Mouse (Mus musculus) CH12.LX (cell line): Measurements from ENCODE around the gene Pde4b. TPM values are rescaled to one million over a fixed set of nuclear protein-coding genes. Genes with fewer than 3 reads are reported as not detected.

Experiments
- DNase-seq: peaks from one replicate; pipeline ENCODE4 v3.0.0-alpha.2; 2013; ENCODE audit errors: extremely low read depth
- H3K27ac ChIP-seq: 2 replicates; pipeline ENCODE4 v1.5.1; 2012; ENCODE audit warnings: low read depth, mild to moderate bottlenecking, control low read depth, moderate library complexity; ENCODE audit not compliant: insufficient read depth
- H3K27me3 ChIP-seq: replicated peaks from 2 replicates; pipeline ENCODE3; 2012; ENCODE audit warnings: inconsistent platforms
- H3K36me3 ChIP-seq, 2 experiments: replicated peaks in 1 of 2; 2 replicates each; pipeline versions ENCODE3 to v1.6.1; 2012; ENCODE audit warnings: inconsistent platforms in 1 of 2, low read length in 1 of 2, mild to moderate bottlenecking in 1 of 2, mixed read lengths in 1 of 2, moderate library complexity in 1 of 2; ENCODE audit not compliant: control insufficient read depth in 1 of 2, insufficient read depth in 1 of 2
- H3K4me1 ChIP-seq, 2 experiments: 2 replicates each; pipeline ENCODE4 v1.6.1; 2012; ENCODE audit warnings: inconsistent platforms in 1 of 2, moderate library complexity in 1 of 2; ENCODE audit not compliant: insufficient read depth in 2 of 2, control insufficient read depth in 1 of 2
- H3K4me2 ChIP-seq: 2 replicates; pipeline ENCODE4 v1.6.1; 2012; ENCODE audit warnings: low read depth, mild to moderate bottlenecking, control low read depth; ENCODE audit not compliant: poor library complexity, insufficient read depth, severe bottlenecking
- H3K4me3 ChIP-seq, 3 experiments: fragments of 150-350 bp in 1 of 3; sonication (generic) in 1 of 3; replicated peaks in 1 of 3; 2 replicates each; pipeline versions ENCODE3 to v1.5.1; 2011 to 2012; ENCODE audit warnings: low read depth in 2 of 3, low read length in 2 of 3, mild to moderate bottlenecking in 2 of 3, moderate library complexity in 2 of 3, control low read depth in 1 of 3, improper control_type of control experiment in 1 of 3, inconsistent platforms in 1 of 3, mixed read lengths in 1 of 3; ENCODE audit not compliant: poor library complexity in 1 of 3
- H3K79me2 ChIP-seq: replicated peaks from 2 replicates; pipeline ENCODE4 v1.6.1; 2012; ENCODE audit warnings: mild to moderate bottlenecking, moderate library complexity; ENCODE audit not compliant: control insufficient read depth, poor library complexity, insufficient read depth, severe bottlenecking; ENCODE audit errors: extremely low read depth
- H3K9ac ChIP-seq: 2 replicates; pipeline ENCODE4 v1.6.1; 2012; ENCODE audit warnings: low read depth, mild to moderate bottlenecking, control low read depth, moderate library complexity; ENCODE audit not compliant: insufficient read depth
- H3K9me3 ChIP-seq: replicated peaks from 2 replicates; pipeline ENCODE3; 2012; ENCODE audit warnings: low read length, inconsistent platforms, mixed read lengths
- CHD1 ChIP-seq: IDR thresholded peaks from 2 replicates; pipeline ENCODE4 v1.6.1; 2012; ENCODE audit warnings: low read depth, low read length, improper control_type of control experiment, inconsistent platforms
- CHD2 ChIP-seq: IDR thresholded peaks from 2 replicates; pipeline ENCODE4 v1.6.1; 2011; ENCODE audit warnings: low read length, improper control_type of control experiment
- CTCF ChIP-seq, 2 experiments: IDR thresholded peaks in 1 of 2; conservative IDR thresholded peaks in 1 of 2; 2 replicates each; pipeline ENCODE4 v1.5.1; 2011 to 2012; ENCODE audit warnings: low read depth in 2 of 2, low read length in 2 of 2, improper control_type of control experiment in 1 of 2, inconsistent platforms in 1 of 2, mild to moderate bottlenecking in 1 of 2, moderate library complexity in 1 of 2
- E2F4 ChIP-seq: IDR thresholded peaks from 2 replicates; pipeline ENCODE4 v1.6.1; 2011; ENCODE audit warnings: low read depth, low read length, improper control_type of control experiment; ENCODE audit not compliant: insufficient replicate concordance
- GABPA ChIP-seq: IDR thresholded peaks from 2 replicates; pipeline ENCODE4 v1.6.1; 2012; ENCODE audit warnings: low read depth, low read length, improper control_type of control experiment, inconsistent platforms; ENCODE audit not compliant: insufficient replicate concordance
- HCFC1 ChIP-seq: IDR thresholded peaks from 2 replicates; pipeline ENCODE4 v1.6.1; 2012; ENCODE audit warnings: low read depth, mild to moderate bottlenecking, inconsistent platforms, low read length, improper control_type of control experiment
- IRF4 ChIP-seq: IDR thresholded peaks from 2 replicates; pipeline ENCODE4 v1.6.1; 2014; ENCODE audit warnings: low read depth, mild to moderate bottlenecking, inconsistent platforms, low read length, improper control_type of control experiment
- JUN ChIP-seq: IDR thresholded peaks from 2 replicates; pipeline ENCODE4 v1.6.1; 2011; ENCODE audit warnings: low read depth, mild to moderate bottlenecking, low read length, improper control_type of control experiment, moderate library complexity; ENCODE audit not compliant: insufficient read depth
- JUND ChIP-seq: conservative IDR thresholded peaks from 2 replicates; pipeline ENCODE4 v1.6.1; 2011; ENCODE audit warnings: low read depth, low read length, improper control_type of control experiment
- KAT2A ChIP-seq: IDR thresholded peaks from 2 replicates; pipeline ENCODE4 v1.6.1; 2012; ENCODE audit warnings: low read length, improper control_type of control experiment, inconsistent platforms; ENCODE audit not compliant: insufficient replicate concordance
- MAFK ChIP-seq: IDR thresholded peaks from 2 replicates; pipeline ENCODE4 v1.6.1; 2011; ENCODE audit warnings: low read length, improper control_type of control experiment; ENCODE audit not compliant: insufficient replicate concordance
- MAX ChIP-seq: IDR thresholded peaks from 2 replicates; pipeline ENCODE4 v1.6.1; 2011; ENCODE audit warnings: low read length, improper control_type of control experiment
- MAZ ChIP-seq: IDR thresholded peaks from 2 replicates; pipeline ENCODE4 v1.6.1; 2012; ENCODE audit warnings: low read depth, mild to moderate bottlenecking, inconsistent platforms, low read length, improper control_type of control experiment, moderate library complexity
- MEF2A ChIP-seq: IDR thresholded peaks from 2 replicates; pipeline ENCODE4 v1.6.1; 2014; ENCODE audit warnings: low read depth, mild to moderate bottlenecking, inconsistent platforms, low read length, improper control_type of control experiment, borderline replicate concordance
- MXI1 ChIP-seq: IDR thresholded peaks from 2 replicates; pipeline ENCODE4 v1.6.1; 2011; ENCODE audit warnings: mild to moderate bottlenecking, low read depth, low read length, improper control_type of control experiment
- MYC ChIP-seq: IDR thresholded peaks from 2 replicates; pipeline ENCODE4 v1.6.1; 2011; ENCODE audit warnings: low read depth, mild to moderate bottlenecking, improper control_type of control experiment, low read length
- PAX5 ChIP-seq: IDR thresholded peaks from 2 replicates; pipeline ENCODE4 v1.6.1; 2012; ENCODE audit warnings: low read length, inconsistent platforms, mixed read lengths
- RAD21 ChIP-seq: IDR thresholded peaks from 2 replicates; pipeline ENCODE4 v1.6.1; 2011; ENCODE audit warnings: low read depth, mild to moderate bottlenecking, low read length, improper control_type of control experiment, moderate library complexity
- TCF12 ChIP-seq: IDR thresholded peaks from 2 replicates; pipeline ENCODE4 v1.6.1; 2014; ENCODE audit warnings: low read depth, mild to moderate bottlenecking, inconsistent platforms, low read length, improper control_type of control experiment
- UBTF ChIP-seq: IDR thresholded peaks from 2 replicates; pipeline ENCODE4 v1.6.1; 2012; ENCODE audit warnings: low read depth, mild to moderate bottlenecking, inconsistent platforms, low read length, improper control_type of control experiment, moderate library complexity
- USF1 ChIP-seq: IDR thresholded peaks from 2 replicates; pipeline ENCODE4 v1.6.1; 2014; ENCODE audit warnings: low read depth, mild to moderate bottlenecking, inconsistent platforms, low read length, improper control_type of control experiment
- USF2 ChIP-seq: conservative IDR thresholded peaks from 2 replicates; pipeline ENCODE4 v1.6.1; 2011; ENCODE audit warnings: low read depth, low read length, improper control_type of control experiment
- ZMIZ1 ChIP-seq: IDR thresholded peaks from 2 replicates; pipeline ENCODE4 v1.6.1; 2012; ENCODE audit warnings: low read depth, mild to moderate bottlenecking, inconsistent platforms, low read length, improper control_type of control experiment
- ZNF384 ChIP-seq: IDR thresholded peaks from 2 replicates; pipeline ENCODE4 v1.6.1; 2012; ENCODE audit warnings: low read depth, low read length, improper control_type of control experiment, inconsistent platforms
- dilution Hi-C: fragments of 300-500 bp; cut with MboI; formaldehyde crosslinking; loops from 2 replicates; pipeline ENCODE4 v1.14.3; 2020; ENCODE audit warnings: low sequenced_read_pairs; ENCODE audit not compliant: extremely low pct_unique_long_range_greater_than_20kb, extremely low pct_ligation_motif_present
- in situ Hi-C: fragments of 300-500 bp; cut with MboI; formaldehyde crosslinking; loops from 3 replicates; pipeline ENCODE4 v1.14.3; 2019; ENCODE audit warnings: low sequenced_read_pairs, low pct_ligation_motif_present, low pct_unique_long_range_greater_than_20kb, mixed read lengths
- polyA plus RNA-seq: library from polyadenylated mRNA; unstranded; fragments of >175 nt; gene quantifications from 2 replicates; pipeline ENCODE4 v1.2.1, GENCODE M21; 2012; ENCODE audit warnings: low read depth; ENCODE audit not compliant: insufficient read length
- total RNA-seq, 2 experiments: library from RNA; depleted of rRNA; stranded (reverse); fragments of 300-350 nt in 1 of 2; fragments of >200 nt in 1 of 2; gene quantifications; 2 replicates each; pipeline ENCODE4 v1.2.3; 2012 to 2014

The Pde4b gene
- total and polyA plus RNA-seq, 3 experiments, result 9.6 to 24.2 (median 21.8) TPM

GRCm38 (mm10) chr4:102567676-102568254 lies 480.4 kb downstream of the Pde4b start:
- Histone ChIP-seq H3K36me3 (no peaks in the 10 kb centered on the region), H3K4me3 (no peak overlapping the region), H3K79me2 (peaks cover 20% of the 10 kb centered on the region), H3K9ac (no peak overlapping the region), H3K27me3 (no peaks in the 10 kb centered on the region), H3K9me3 (no peaks in the 10 kb centered on the region), H3K4me1 (peaks cover 6 to 52% of the 10 kb centered on the region in 2 experiments; a peak in 3 of 4 replicates), H3K4me2 (no peak overlapping the region), H3K27ac (no peak overlapping the region)
- in situ Hi-C loops, result no loop called here
- no peak for TF ChIP-seq PAX5
- no peak for TF ChIP-seq RAD21
- TF ChIP-seq E2F4, result no peak
- no peak for TF ChIP-seq MAZ
- TF ChIP-seq UBTF, result no peak
- no peak for TF ChIP-seq IRF4
- no peak for TF ChIP-seq JUN
- TF ChIP-seq KAT2A, result no peak
- no peak for TF ChIP-seq MXI1
- no peak for TF ChIP-seq MAFK
- DNase-seq, result no peak
- dilution Hi-C loops, result no loop called here

- no peaks in the 10 kb centered on the region for H3K27me3 ChIP-seq
- H3K4me1 ChIP-seq, result peaks cover 6 to 52% of the 10 kb centered on the region in 2 experiments; a peak in 3 of 4 replicates
- H3K27ac ChIP-seq, result no peak overlapping the region
- dilution Hi-C loops, result no loop called here
- peak overlapping the region; percentile 62 for H3K4me2 ChIP-seq
- in situ Hi-C loops, result no loop called here
- no peaks in the 10 kb centered on the region for H3K9me3 ChIP-seq
- no peaks in the 10 kb centered on the region for H3K36me3 ChIP-seq
- no peak for DNase-seq
- H3K4me3 ChIP-seq, result peak overlapping the region in 1 of 3 experiments; percentile 4
- peaks cover 28% of the 10 kb centered on the region for H3K79me2 ChIP-seq
- H3K9ac ChIP-seq, result peak overlapping the region; percentile 28; the same call in 1 of the 2 replicates
- TF ChIP-seq MEF2A (no peak; the same call in 1 of the 2 replicates), ZMIZ1 (no peak), TCF12 (no peak), CTCF (conservative IDR thresholded peaks at IDR 0.05 in 1 of 2, IDR thresholded peaks at IDR 0.05 in 1 of 2; ENCODE audit: low read depth in 2 of 2, low read length in 2 of 2) (no peak), IRF4 (no peak), CHD2 (no peak), USF1 (no peak), JUND (no peak), CHD1 (no peak), MAX (no peak), USF2 (no peak), HCFC1 (no peak), JUN (no peak), MYC (no peak), ZNF384 (no peak), GABPA (no peak)
- TF ChIP-seq, all 38 proteins: peak for 0
These were observed 481.2 kb downstream of the Pde4b start for GRCm38 (mm10) chr4:102568591-102568990.
